In the genomic region with DNA sequence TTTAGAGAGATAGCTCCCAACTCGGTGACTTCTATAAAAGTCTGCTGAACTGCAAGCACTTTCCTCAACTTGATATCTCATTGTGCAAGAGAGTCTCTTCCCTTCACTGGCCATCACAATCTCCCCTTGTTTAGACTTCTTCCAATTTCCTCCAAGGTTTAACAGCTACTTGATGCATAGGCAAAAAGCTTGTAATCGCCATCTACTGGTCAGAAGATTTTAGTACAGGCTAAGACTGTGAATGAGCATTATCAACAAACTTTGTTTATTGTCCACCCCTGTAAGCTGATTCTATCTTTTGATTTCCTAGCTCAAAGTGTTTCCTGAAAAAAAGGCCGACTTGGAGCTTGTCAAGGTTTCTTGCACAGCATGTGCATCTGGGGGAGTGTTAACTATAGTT, we compare ENCODE assay signal across 16 mouse cellular contexts. TPM values are rescaled to one million over a fixed set of nuclear protein-coding genes. Genes with fewer than 3 reads are reported as not detected.
A peak's percentile ranks its signal among the peaks of the same experiment; 100 is the strongest.
DNase-seq lines count a peak whose midpoint lies in the region; ATAC-seq and TF ChIP-seq lines count a peak whose summit lies in the region.
"Had no signal": no experiment of that assay in that cellular context is flagged by ENCODE, and none has a peak within 500 bp of the region (broad histone marks: within the 10 kb centered on the region; RNA-seq: fewer than 3 reads in every experiment).

No protein-coding gene starts in this region.

- 15% methylated on average over 3 of the region's 3 CpGs for WGBS in intestine, postnatal 0 days
- WGBS in intestine, embryonic 16.5 days, result 27% methylated on average over 3 of the region's 3 CpGs
- 23% methylated on average over 3 of the region's 3 CpGs for WGBS in embryonic facial prominence, embryonic 14.5 days

- DNase-seq in 3T3-L1 (ENCODE audit: low read depth, low spot score) (peak; percentile 30), ES-CJ7 (ENCODE audit: low read depth, low spot score) (peak; percentile 5)
- peak; percentile 13 for DNase-seq in embryonic facial prominence, embryonic 14.5 days (ENCODE audit: low spot score)
- no peak for DNase-seq in cerebellum, adult 11-12 months
- no peak for DNase-seq in spleen, adult 12 weeks (ENCODE audit: low spot score)
- DNase-seq: adrenal gland, adult 2 months; gastrocnemius, postnatal 14 days; right cerebral cortex, postnatal 25 days had no signal

- TF ChIP-seq CTCF in intestine, postnatal 0 days (IDR thresholded peaks at IDR 0.05; ENCODE audit: low read depth), result peak; percentile 49

- H3K9ac ChIP-seq in intestine, postnatal 0 days (ENCODE audit: low read depth, low read length), result no peak overlapping the region
- H3K9ac ChIP-seq in intestine, embryonic 16.5 days (ENCODE audit: low read depth, low read length), result no peak overlapping the region
- H3K9ac ChIP-seq in embryonic facial prominence, embryonic 14.5 days (ENCODE audit: low read depth, low read length), result no peak overlapping the region
- H3K9ac ChIP-seq: heart, embryonic 15.5 days; liver, embryonic 14.5 days; midbrain, embryonic 15.5 days; neural tube, embryonic 15.5 days had no signal

- no peak overlapping the region for H3K4me2 ChIP-seq in intestine, postnatal 0 days (replicated peaks; ENCODE audit: low read depth)
- no peak overlapping the region for H3K4me2 ChIP-seq in intestine, embryonic 16.5 days (ENCODE audit: low read depth, low read length)
- no peak overlapping the region for H3K4me2 ChIP-seq in embryonic facial prominence, embryonic 14.5 days (ENCODE audit: low read depth, low read length)
- H3K4me2 ChIP-seq: heart, embryonic 15.5 days; midbrain, embryonic 15.5 days; neural tube, embryonic 15.5 days had no signal

- no peaks in the 10 kb centered on the region for H3K27me3 ChIP-seq in intestine, postnatal 0 days (replicated peaks; ENCODE audit: control insufficient read depth, insufficient read depth, low read length)
- no peaks in the 10 kb centered on the region for H3K27me3 ChIP-seq in intestine, embryonic 16.5 days (replicated peaks; ENCODE audit: control insufficient read depth, insufficient read depth, low read length)
- H3K27me3 ChIP-seq in embryonic facial prominence, embryonic 14.5 days (replicated peaks; ENCODE audit: control insufficient read depth, insufficient read depth, low read length), result no peaks in the 10 kb centered on the region
- H3K27me3 ChIP-seq: heart, embryonic 15.5 days; midbrain, embryonic 15.5 days; neural tube, embryonic 15.5 days had no signal

- H3K4me1 ChIP-seq in intestine, postnatal 0 days (replicated peaks; ENCODE audit: control insufficient read depth, insufficient read depth, low read length), result no peaks in the 10 kb centered on the region
- H3K4me1 ChIP-seq in intestine, embryonic 16.5 days (ENCODE audit: control insufficient read depth, insufficient read depth, low read length), result no peaks in the 10 kb centered on the region
- H3K4me1 ChIP-seq in embryonic facial prominence, embryonic 14.5 days (ENCODE audit: control insufficient read depth, insufficient read depth, low read length), result no peaks in the 10 kb centered on the region
- H3K4me1 ChIP-seq: forebrain, embryonic 10.5 days; heart, embryonic 15.5 days; midbrain, embryonic 15.5 days; neural tube, embryonic 15.5 days had no signal

- H3K9me3 ChIP-seq in intestine, postnatal 0 days (ENCODE audit: control insufficient read depth), result no peaks in the 10 kb centered on the region
- no peaks in the 10 kb centered on the region for H3K9me3 ChIP-seq in intestine, embryonic 16.5 days (ENCODE audit: control insufficient read depth, low read length)
- H3K9me3 ChIP-seq in embryonic facial prominence, embryonic 14.5 days (ENCODE audit: control insufficient read depth, low read length), result no peaks in the 10 kb centered on the region
- H3K9me3 ChIP-seq: forebrain, embryonic 10.5 days; heart, embryonic 15.5 days; midbrain, embryonic 15.5 days; neural tube, embryonic 15.5 days had no signal

- no peak overlapping the region for H3K4me3 ChIP-seq in intestine, postnatal 0 days (ENCODE audit: low read depth, low read length)
- H3K4me3 ChIP-seq in intestine, embryonic 16.5 days (ENCODE audit: low read length), result no peak overlapping the region
- H3K4me3 ChIP-seq in embryonic facial prominence, embryonic 14.5 days (ENCODE audit: low read depth, low read length), result no peak overlapping the region
- H3K4me3 ChIP-seq: forebrain, embryonic 10.5 days; heart, embryonic 15.5 days; midbrain, embryonic 15.5 days; neural tube, embryonic 15.5 days had no signal

- H3K36me3 ChIP-seq in intestine, postnatal 0 days (ENCODE audit: control insufficient read depth, insufficient read depth), result no peaks in the 10 kb centered on the region
- H3K36me3 ChIP-seq in intestine, embryonic 16.5 days (ENCODE audit: control insufficient read depth, insufficient read depth, low read length), result no peaks in the 10 kb centered on the region
- H3K36me3 ChIP-seq in embryonic facial prominence, embryonic 14.5 days (ENCODE audit: control insufficient read depth, insufficient read depth, low read length), result no peaks in the 10 kb centered on the region
- H3K36me3 ChIP-seq: forebrain, embryonic 10.5 days; heart, embryonic 15.5 days; midbrain, embryonic 15.5 days; neural tube, embryonic 15.5 days had no signal

- ATAC-seq in intestine, postnatal 0 days, result no peak
- no peak for ATAC-seq in intestine, embryonic 16.5 days
- ATAC-seq in embryonic facial prominence, embryonic 14.5 days (ENCODE audit: low read depth), result no peak
- ATAC-seq: midbrain, embryonic 15.5 days had no signal

- H3K27ac ChIP-seq in intestine, postnatal 0 days (ENCODE audit: low read depth, low read length), result no peak overlapping the region
- H3K27ac ChIP-seq in intestine, embryonic 16.5 days (ENCODE audit: low read length), result no peak overlapping the region
- no peak overlapping the region for H3K27ac ChIP-seq in embryonic facial prominence, embryonic 14.5 days (replicated peaks; ENCODE audit: low read depth, low read length)
- H3K27ac ChIP-seq: forebrain, embryonic 10.5 days; heart, embryonic 15.5 days; liver, embryonic 14.5 days; midbrain, embryonic 15.5 days; neural tube, embryonic 15.5 days had no signal

RNA-seq across cellular contexts. Expression of gene Tent5d, which starts 24.5 kb away (rescaled TPM):
- polyA plus RNA-seq in intestine, postnatal 0 days (2015; fragmentation: Nextera tagmentation; extraction: Ambion mirVana), result not detected in 2 replicates
- not detected in 2 replicates for polyA plus RNA-seq in intestine, embryonic 16.5 days (2015; fragmentation: Nextera tagmentation; extraction: Ambion mirVana)
- polyA plus RNA-seq in embryonic facial prominence, embryonic 14.5 days (2014; fragmentation: Nextera tagmentation; extraction: Ambion mirVana), result not detected in 2 replicates
- polyA plus RNA-seq: adrenal gland, adult 2 months; forebrain, embryonic 10.5 days; large intestine, adult 2 months; liver, embryonic 14.5 days; neural tube, embryonic 15.5 days had no signal

RNA-seq across cellular contexts. Expression of gene 2610002M06Rik, which starts 48.2 kb away (rescaled TPM):
- polyA plus RNA-seq in intestine, postnatal 0 days (2015; fragmentation: Nextera tagmentation; extraction: Ambion mirVana), result 12.2 and 13.6 TPM in 2 replicates
- polyA plus RNA-seq in intestine, embryonic 16.5 days (2015; fragmentation: Nextera tagmentation; extraction: Ambion mirVana), result 12.1 and 13.3 TPM in 2 replicates
- 13.2 and 14.1 TPM in 2 replicates for polyA plus RNA-seq in embryonic facial prominence, embryonic 14.5 days (2014; fragmentation: Nextera tagmentation; extraction: Ambion mirVana)

Comparison
In these comparisons a context has a peak if more than half of its experiments do, and no peak if none do; other contexts are left out.
1. DNase-seq: peak in 3T3-L1 (single experiment), ES-CJ7 (single experiment) and embryonic facial prominence, embryonic 14.5 days (single experiment); none in cerebellum, adult 11-12 months (single experiment) and spleen, adult 12 weeks (single experiment).